In genomic region chr7:128267813-128268212, GRCm38 (mm10) we compare ENCODE assay signal across 24 mouse cellular contexts. TPM values are rescaled to one million over a fixed set of nuclear protein-coding genes. Genes with fewer than 3 reads are reported as not detected.
"Had no signal": no experiment of that assay in that cellular context is flagged by ENCODE, and none has a peak within 500 bp of the region (broad histone marks: within the 10 kb centered on the region; RNA-seq: fewer than 3 reads in every experiment).

No protein-coding gene starts in this region.

- ATAC-seq: liver, postnatal 0 days; lung, postnatal 0 days; midbrain, embryonic 16.5 days had no signal

- H3K4me2 ChIP-seq: lung, embryonic 15.5 days; midbrain, embryonic 12.5 days; neural tube, embryonic 13.5 days; neural tube, embryonic 15.5 days; stomach, embryonic 15.5 days had no signal

- H3K27ac ChIP-seq: lung, embryonic 15.5 days; macrophage; midbrain, embryonic 12.5 days; neural tube, embryonic 13.5 days; neural tube, embryonic 15.5 days; stomach, embryonic 15.5 days; stomach, postnatal 0 days had no signal

- H3K36me3 ChIP-seq: stomach, embryonic 15.5 days had no signal

- H3K4me3 ChIP-seq: lung, embryonic 15.5 days; megakaryocyte, embryonic 14.5 days; midbrain, embryonic 12.5 days; neural tube, embryonic 13.5 days; neural tube, embryonic 15.5 days; stomach, embryonic 15.5 days had no signal

- H3K4me1 ChIP-seq: lung, embryonic 15.5 days; megakaryocyte, embryonic 14.5 days; midbrain, embryonic 12.5 days; neural tube, embryonic 13.5 days; neural tube, embryonic 15.5 days had no signal

- H3K9me3 ChIP-seq: lung, embryonic 15.5 days; megakaryocyte, embryonic 14.5 days; midbrain, embryonic 12.5 days; neural tube, embryonic 13.5 days; neural tube, embryonic 15.5 days; stomach, embryonic 15.5 days had no signal

- DNase-seq: liver, postnatal 0 days; lung, adult 2 months; lung, postnatal 14 days; lung, postnatal 36 days; midbrain, embryonic 14.5 days; retina, postnatal 1 day; right cerebral cortex, adult 18-20 months; right cerebral cortex, postnatal 25 days; right cerebral cortex, postnatal 4 days; thymus, adult 2 months; thymus, postnatal 25 days; thymus, postnatal 4 days had no signal

- H3K27me3 ChIP-seq: lung, embryonic 15.5 days; midbrain, embryonic 12.5 days; neural tube, embryonic 13.5 days; neural tube, embryonic 15.5 days; stomach, embryonic 15.5 days had no signal

- H3K9ac ChIP-seq: liver, postnatal 0 days; lung, embryonic 15.5 days; midbrain, embryonic 12.5 days; neural tube, embryonic 13.5 days; neural tube, embryonic 15.5 days; stomach, embryonic 15.5 days had no signal

RNA-seq across cellular contexts. Expression of gene Slc5a2, which starts 2.4 kb away (rescaled TPM):
- total RNA-seq: megakaryocyte progenitor cell, adult 5-6 weeks; monocyte, adult 5-6 weeks had no signal
- polyA plus RNA-seq: midbrain, embryonic 12.5 days; midbrain, embryonic 14.5 days; midbrain, embryonic 16.5 days; neural tube, embryonic 13.5 days had no signal

RNA-seq across cellular contexts. Expression of gene Tgfb1i1, which starts 21.2 kb away (rescaled TPM):
- total RNA-seq: monocyte, adult 5-6 weeks had no signal
